Comparison of ENCODE assay signal across 13 mouse cellular contexts in genomic region chr4:31672842-31673171, GRCm38 (mm10).
"Had no signal": no experiment of that assay in that cellular context is flagged by ENCODE, and none has a peak within 500 bp of the region (broad histone marks: within the 10 kb centered on the region; RNA-seq: fewer than 3 reads in every experiment).

No protein-coding gene starts in this region.

- H3K9ac ChIP-seq: liver, embryonic 15.5 days; stomach, embryonic 15.5 days had no signal

- ATAC-seq: lung, postnatal 0 days had no signal

- H3K27ac ChIP-seq: left cerebral cortex, adult 2 months; limb, embryonic 10.5 days; liver, embryonic 15.5 days; stomach, embryonic 15.5 days had no signal

- H3K4me2 ChIP-seq: liver, embryonic 11.5 days; liver, embryonic 15.5 days; stomach, embryonic 15.5 days had no signal

- H3K9me3 ChIP-seq: limb, embryonic 10.5 days; liver, embryonic 15.5 days; stomach, embryonic 15.5 days had no signal

- H3K27me3 ChIP-seq: liver, embryonic 15.5 days; stomach, embryonic 15.5 days had no signal

- H3K4me3 ChIP-seq: left cerebral cortex, adult 2 months; limb, embryonic 10.5 days; liver, embryonic 15.5 days; stomach, embryonic 15.5 days had no signal

- H3K4me1 ChIP-seq: limb, embryonic 10.5 days; liver, embryonic 15.5 days; stomach, embryonic 15.5 days had no signal

- DNase-seq: kidney, adult 8-10 months; kidney, postnatal 25 days; lung, adult 2 months; lung, postnatal 36 days; right cerebral cortex, postnatal 14 days; thymus, adult 2 months; thymus, postnatal 25 days had no signal

- H3K36me3 ChIP-seq: limb, embryonic 10.5 days; liver, embryonic 15.5 days; stomach, embryonic 15.5 days had no signal
